Mouse (Mus musculus) splenic B cell, adult 2 months (primary cell): ENCODE results near the gene Sorl1.

Source experiments
- DNase-seq: peaks from one replicate; pipeline ENCODE4 v3.0.0-alpha.2; 2011; ENCODE audit warnings: low read depth, low spot score
- H3K27me3 ChIP-seq: 2 replicates; pipeline ENCODE4 v1.6.1; 2012; ENCODE audit warnings: mild to moderate bottlenecking, low read length, moderate library complexity, mixed read lengths; ENCODE audit not compliant: control insufficient read depth, poor library complexity, insufficient read depth, severe bottlenecking
- H3K36me3 ChIP-seq: 2 replicates; pipeline ENCODE4 v1.6.1; 2012; ENCODE audit warnings: mild to moderate bottlenecking, low read length, moderate library complexity, mixed read lengths; ENCODE audit not compliant: control insufficient read depth, poor library complexity, insufficient read depth, severe bottlenecking

Sorl1 gene

GRCm38 (mm10) chr9:41940311-41940853 lies 183.7 kb downstream of the Sorl1 start:
- H3K27me3 ChIP-seq = no peaks in the 10 kb centered on the region
- DNase-seq = no peak
- no peaks in the 10 kb centered on the region for H3K36me3 ChIP-seq

GRCm38 (mm10) chr9:41938449-41938848 lies 185.6 kb downstream of the Sorl1 start:
- DNase-seq = no peak
- Histone ChIP-seq H3K27me3 (no peaks in the 10 kb centered on the region), H3K36me3 (no peaks in the 10 kb centered on the region)

GRCm38 (mm10) chr9:41937967-41938348 lies 186.1 kb downstream of the Sorl1 start:
- no peaks in the 10 kb centered on the region for H3K36me3 ChIP-seq
- no peaks in the 10 kb centered on the region for H3K27me3 ChIP-seq
- DNase-seq = no peak

- Histone ChIP-seq H3K27me3 (no peaks in the 10 kb centered on the region), H3K36me3 (no peaks in the 10 kb centered on the region)
- no peak for DNase-seq
Measured at GRCm38 (mm10) chr9:41937341-41937966, 186.6 kb downstream of the Sorl1 start.

GRCm38 (mm10) chr9:41936598-41936997 lies 187.5 kb downstream of the Sorl1 start:
- Histone ChIP-seq H3K27me3 (no peaks in the 10 kb centered on the region), H3K36me3 (no peaks in the 10 kb centered on the region)
- DNase-seq = no peak

- DNase-seq = peak; percentile 18
- no peaks in the 10 kb centered on the region for H3K36me3 ChIP-seq
- no peaks in the 10 kb centered on the region for H3K27me3 ChIP-seq
Measured at GRCm38 (mm10) chr9:41935979-41936378, 188.1 kb downstream of the Sorl1 start.

- no peaks in the 10 kb centered on the region for H3K36me3 ChIP-seq
- DNase-seq = peak; percentile 19
Measured at GRCm38 (mm10) chr9:41935373-41935971, 188.6 kb downstream of the Sorl1 start.

GRCm38 (mm10) chr9:41934848-41935372 lies 189.2 kb downstream of the Sorl1 start:
- no peak for DNase-seq
- Histone ChIP-seq H3K27me3 (no peaks in the 10 kb centered on the region), H3K36me3 (no peaks in the 10 kb centered on the region)

More at GRCm38 (mm10) chr9:41935373-41935971, 188.6 kb downstream of the Sorl1 start:
- no peaks in the 10 kb centered on the region for H3K27me3 ChIP-seq

- Histone ChIP-seq H3K36me3 (no peaks in the 10 kb centered on the region), H3K27me3 (no peaks in the 10 kb centered on the region)
- no peak for DNase-seq
Measured at GRCm38 (mm10) chr9:41929986-41930385, 194.1 kb downstream of the Sorl1 start.

GRCm38 (mm10) chr9:41925721-41926120 lies 198.4 kb downstream of the Sorl1 start:
- DNase-seq = no peak
- H3K36me3 ChIP-seq = no peaks in the 10 kb centered on the region
- H3K27me3 ChIP-seq = no peaks in the 10 kb centered on the region

GRCm38 (mm10) chr9:41924140-41924539 lies 200.0 kb downstream of the Sorl1 start:
- no peaks in the 10 kb centered on the region for H3K27me3 ChIP-seq
- no peak for DNase-seq
- H3K36me3 ChIP-seq = no peaks in the 10 kb centered on the region

GRCm38 (mm10) chr9:41922416-41922815 lies 201.7 kb downstream of the Sorl1 start:
- no peaks in the 10 kb centered on the region for H3K36me3 ChIP-seq
- no peak for DNase-seq
- H3K27me3 ChIP-seq = no peaks in the 10 kb centered on the region

- no peak for DNase-seq
- no peaks in the 10 kb centered on the region for H3K27me3 ChIP-seq
- H3K36me3 ChIP-seq = no peaks in the 10 kb centered on the region
Measured at GRCm38 (mm10) chr9:41918657-41919380, 205.3 kb downstream of the Sorl1 start.

GRCm38 (mm10) chr9:41918155-41918554 lies 205.9 kb downstream of the Sorl1 start:
- no peaks in the 10 kb centered on the region for H3K27me3 ChIP-seq
- H3K36me3 ChIP-seq = no peaks in the 10 kb centered on the region
- no peak for DNase-seq

- DNase-seq = no peak
- H3K36me3 ChIP-seq = no peaks in the 10 kb centered on the region
- H3K27me3 ChIP-seq = no peaks in the 10 kb centered on the region
Measured at GRCm38 (mm10) chr9:41915571-41915970, 208.5 kb downstream of the Sorl1 start.
